Mouse (Mus musculus): ENCODE measurements around the gene Mier2. TPM values are rescaled to one million over a fixed set of nuclear protein-coding genes. Genes with fewer than 3 reads are reported as not detected.

Gene Mier2
- total RNA-seq, 1 experiment, result 58.5 TPM

- TF ChIP-seq HCFC1 (IDR thresholded peaks at IDR 0.05; ENCODE audit: borderline replicate concordance, insufficient read depth, low read length) (no peak), MAFK (IDR thresholded peaks at IDR 0.05; ENCODE audit: insufficient read depth, low read depth, low read length) (no peak), ZC3H11A (IDR thresholded peaks at IDR 0.05; ENCODE audit: borderline replicate concordance, low read depth, low read length) (no peak), CHD2 (IDR thresholded peaks at IDR 0.05; ENCODE audit: low read depth, low read length) (no peak), ZNF384 (IDR thresholded peaks at IDR 0.05; ENCODE audit: low read depth, low read length) (no peak)
- Histone ChIP-seq H3K9ac (ENCODE audit: insufficient read depth, low read depth, low read length, poor library complexity, severe bottlenecking) (no peak overlapping the region), H3K4me1 (ENCODE audit: control insufficient read depth in 2 of 2, insufficient read depth in 2 of 2, low read length in 2 of 2, poor library complexity in 1 of 2) (peaks cover 1 to 2% of the 10 kb centered on the region in 2 experiments; a peak in 2 of 4 replicates), H3K4me3 (ENCODE audit: insufficient read depth in 1 of 2, low read depth in 1 of 2, low read length in 2 of 2, poor library complexity in 1 of 2, severe bottlenecking in 1 of 2) (peak overlapping the region in 1 of 2 experiments; percentile 59; a peak in 3 of 4 replicates), H3K27ac (ENCODE audit: insufficient read depth, low read depth, low read length, poor library complexity, severe bottlenecking) (no peak overlapping the region), H3K36me3 (ENCODE audit: control insufficient read depth, insufficient read depth, low read length, poor library complexity, severe bottlenecking) (no peaks in the 10 kb centered on the region), H3K9me3 (ENCODE audit: control insufficient read depth, insufficient read depth, low read depth, low read length) (no peaks in the 10 kb centered on the region)
- in situ Hi-C loops (cut with MboI; ENCODE audit: low sequenced_read_pairs in 2 of 2, unreplicated experiment in 2 of 2), result no loop called here
- no peak for DNase-seq (ENCODE audit: low read depth, low spot score)
Measured at GRCm38 (mm10) chr10:79579781-79580180, 24.8 kb upstream of the Mier2 start.

- Histone ChIP-seq H3K4me3 (ENCODE audit: insufficient read depth in 1 of 2, low read depth in 1 of 2, low read length in 2 of 2, poor library complexity in 1 of 2, severe bottlenecking in 1 of 2) (no peak overlapping the region), H3K9ac (ENCODE audit: insufficient read depth, low read depth, low read length, poor library complexity, severe bottlenecking) (no peak overlapping the region), H3K9me3 (ENCODE audit: control insufficient read depth, insufficient read depth, low read depth, low read length) (no peaks in the 10 kb centered on the region), H3K27ac (ENCODE audit: insufficient read depth, low read depth, low read length, poor library complexity, severe bottlenecking) (no peak overlapping the region), H3K4me1 (ENCODE audit: control insufficient read depth in 2 of 2, insufficient read depth in 2 of 2, low read length in 2 of 2, poor library complexity in 1 of 2) (peaks cover 1 to 7% of the 10 kb centered on the region in 2 experiments; a peak in 2 of 4 replicates), H3K36me3 (ENCODE audit: control insufficient read depth, insufficient read depth, low read length, poor library complexity, severe bottlenecking) (no peaks in the 10 kb centered on the region)
- in situ Hi-C loops (cut with MboI; ENCODE audit: low sequenced_read_pairs in 2 of 2, unreplicated experiment in 2 of 2), result no loop called here
- TF ChIP-seq HCFC1 (IDR thresholded peaks at IDR 0.05; ENCODE audit: borderline replicate concordance, insufficient read depth, low read length) (no peak), CHD2 (IDR thresholded peaks at IDR 0.05; ENCODE audit: low read depth, low read length) (no peak), MAFK (IDR thresholded peaks at IDR 0.05; ENCODE audit: insufficient read depth, low read depth, low read length) (no peak), ZNF384 (IDR thresholded peaks at IDR 0.05; ENCODE audit: low read depth, low read length) (no peak), ZC3H11A (IDR thresholded peaks at IDR 0.05; ENCODE audit: borderline replicate concordance, low read depth, low read length) (no peak)
- DNase-seq (ENCODE audit: low read depth, low spot score), result no peak
Measured at GRCm38 (mm10) chr10:79578891-79579290, 23.9 kb upstream of the Mier2 start.

- no peak for TF ChIP-seq ZC3H11A (IDR thresholded peaks at IDR 0.05; ENCODE audit: borderline replicate concordance, low read depth, low read length)
- no peak for TF ChIP-seq HCFC1 (IDR thresholded peaks at IDR 0.05; ENCODE audit: borderline replicate concordance, insufficient read depth, low read length)
- TF ChIP-seq ZNF384 (IDR thresholded peaks at IDR 0.05; ENCODE audit: low read depth, low read length), result no peak
- TF ChIP-seq MAFK (IDR thresholded peaks at IDR 0.05; ENCODE audit: insufficient read depth, low read depth, low read length), result no peak
- no peak for TF ChIP-seq CHD2 (IDR thresholded peaks at IDR 0.05; ENCODE audit: low read depth, low read length)
- no peak overlapping the region for H3K27ac ChIP-seq (ENCODE audit: insufficient read depth, low read depth, low read length, poor library complexity, severe bottlenecking)
- H3K4me1 ChIP-seq (ENCODE audit: control insufficient read depth in 2 of 2, insufficient read depth in 2 of 2, low read length in 2 of 2, poor library complexity in 1 of 2), result peaks cover 1 to 7% of the 10 kb centered on the region in 2 experiments; a peak in 2 of 4 replicates
- no peak overlapping the region for H3K4me3 ChIP-seq (ENCODE audit: insufficient read depth in 1 of 2, low read depth in 1 of 2, low read length in 2 of 2, poor library complexity in 1 of 2, severe bottlenecking in 1 of 2)
- in situ Hi-C loops (cut with MboI; ENCODE audit: low sequenced_read_pairs in 2 of 2, unreplicated experiment in 2 of 2), result no loop called here
- no peak overlapping the region for H3K9ac ChIP-seq (ENCODE audit: insufficient read depth, low read depth, low read length, poor library complexity, severe bottlenecking)
- DNase-seq (ENCODE audit: low read depth, low spot score), result no peak
- no peaks in the 10 kb centered on the region for H3K36me3 ChIP-seq (ENCODE audit: control insufficient read depth, insufficient read depth, low read length, poor library complexity, severe bottlenecking)
- no peaks in the 10 kb centered on the region for H3K9me3 ChIP-seq (ENCODE audit: control insufficient read depth, insufficient read depth, low read depth, low read length)
Measured at GRCm38 (mm10) chr10:79578276-79578675, 23.3 kb upstream of the Mier2 start.

GRCm38 (mm10) chr10:79577376-79577775 is 22.4 kb upstream of the Mier2 start:
- Histone ChIP-seq H3K9ac (ENCODE audit: insufficient read depth, low read depth, low read length, poor library complexity, severe bottlenecking) (no peak overlapping the region), H3K4me3 (ENCODE audit: insufficient read depth in 1 of 2, low read depth in 1 of 2, low read length in 2 of 2, poor library complexity in 1 of 2, severe bottlenecking in 1 of 2) (no peak overlapping the region), H3K27ac (ENCODE audit: insufficient read depth, low read depth, low read length, poor library complexity, severe bottlenecking) (no peak overlapping the region), H3K9me3 (ENCODE audit: control insufficient read depth, insufficient read depth, low read depth, low read length) (no peaks in the 10 kb centered on the region), H3K36me3 (ENCODE audit: control insufficient read depth, insufficient read depth, low read length, poor library complexity, severe bottlenecking) (no peaks in the 10 kb centered on the region), H3K4me1 (ENCODE audit: control insufficient read depth in 2 of 2, insufficient read depth in 2 of 2, low read length in 2 of 2, poor library complexity in 1 of 2) (peaks cover 1 to 7% of the 10 kb centered on the region in 2 experiments; a peak in 2 of 4 replicates)
- TF ChIP-seq HCFC1 (IDR thresholded peaks at IDR 0.05; ENCODE audit: borderline replicate concordance, insufficient read depth, low read length) (no peak), MAFK (IDR thresholded peaks at IDR 0.05; ENCODE audit: insufficient read depth, low read depth, low read length) (no peak), CHD2 (IDR thresholded peaks at IDR 0.05; ENCODE audit: low read depth, low read length) (no peak), ZNF384 (IDR thresholded peaks at IDR 0.05; ENCODE audit: low read depth, low read length) (no peak), ZC3H11A (IDR thresholded peaks at IDR 0.05; ENCODE audit: borderline replicate concordance, low read depth, low read length) (no peak)
- DNase-seq (ENCODE audit: low read depth, low spot score), result no peak
- in situ Hi-C loops (cut with MboI; ENCODE audit: low sequenced_read_pairs in 2 of 2, unreplicated experiment in 2 of 2), result no loop called here

Measured in ES-E14 (cell line).